24 mouse cellular contexts compared by ENCODE assay signal in the genomic region with DNA sequence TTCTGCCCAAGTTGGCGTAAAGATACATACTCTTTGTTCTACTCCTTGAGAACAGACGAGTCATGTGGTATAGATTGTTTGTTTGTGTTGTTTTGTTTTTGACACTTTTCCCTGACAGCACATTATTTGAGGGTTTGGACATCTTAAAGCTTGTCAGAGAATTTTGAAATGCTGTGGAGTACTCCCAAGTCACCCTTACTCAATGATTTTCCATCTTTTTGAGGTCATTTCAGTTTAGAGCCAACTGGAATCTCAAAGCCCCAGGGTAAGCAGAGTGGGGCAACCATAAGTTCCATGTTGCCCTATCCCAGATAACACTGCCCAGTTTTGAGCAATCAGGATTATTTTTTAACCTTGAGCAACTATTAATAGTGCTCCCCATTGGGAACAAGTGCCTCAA. TPM values are rescaled to one million over a fixed set of nuclear protein-coding genes. Genes with fewer than 3 reads are reported as not detected.
DNase-seq lines count a peak whose midpoint lies in the region; ATAC-seq and TF ChIP-seq lines count a peak whose summit lies in the region.
"Had no signal": no experiment of that assay in that cellular context is flagged by ENCODE, and none has a peak within 500 bp of the region (broad histone marks: within the 10 kb centered on the region; RNA-seq: fewer than 3 reads in every experiment).

No protein-coding gene starts in this region.

- ATAC-seq in lung, postnatal 0 days, result peak; percentile 29; the same call in 1 of the 2 replicates
- ATAC-seq: CD4-positive, CD25-positive, alpha-beta regulatory T cell, adult 4 months; forebrain, embryonic 14.5 days; hindbrain, postnatal 0 days had no signal

- H3K4me1 ChIP-seq in heart, adult 2 months (ENCODE audit: control insufficient read depth, insufficient read depth, low read length), result peaks cover 15% of the 10 kb centered on the region
- peaks cover 12% of the 10 kb centered on the region; the same call in 1 of the 2 replicates for H3K4me1 ChIP-seq in lung, postnatal 0 days (ENCODE audit: insufficient read depth, low read depth, low read length)
- H3K4me1 ChIP-seq: hindbrain, embryonic 13.5 days had no signal

- H3K36me3 ChIP-seq in heart, adult 2 months (ENCODE audit: control insufficient read depth, insufficient read depth, low read length), result peaks cover 37% of the 10 kb centered on the region
- no peaks in the 10 kb centered on the region for H3K36me3 ChIP-seq in lung, postnatal 0 days (ENCODE audit: insufficient read depth, low read length)
- H3K36me3 ChIP-seq: embryonic facial prominence, embryonic 10.5 days; forebrain, embryonic 10.5 days; G1E; heart, embryonic 10.5 days; hindbrain, embryonic 13.5 days had no signal

- H3K27ac ChIP-seq in heart, adult 2 months, result peak overlapping the region; percentile 81
- no peak overlapping the region for H3K27ac ChIP-seq in lung, postnatal 0 days (ENCODE audit: low read length)
- H3K27ac ChIP-seq: embryonic facial prominence, embryonic 10.5 days; forebrain, embryonic 10.5 days; heart, embryonic 10.5 days; hindbrain, embryonic 13.5 days; hindbrain, postnatal 0 days had no signal

- H3K9me3 ChIP-seq in lung, postnatal 0 days (ENCODE audit: low read length), result no peaks in the 10 kb centered on the region
- H3K9me3 ChIP-seq: embryonic facial prominence, embryonic 10.5 days; forebrain, embryonic 10.5 days; G1E; heart, embryonic 10.5 days; hindbrain, embryonic 13.5 days had no signal

- H3K9ac ChIP-seq in heart, adult 2 months (ENCODE audit: low read depth, low read length), result no peak overlapping the region
- no peak overlapping the region for H3K9ac ChIP-seq in lung, postnatal 0 days (replicated peaks; ENCODE audit: low read depth)
- H3K9ac ChIP-seq: hindbrain, embryonic 13.5 days had no signal

- WGBS in heart, adult 2 months, result 52% methylated on average over 2 of the region's 2 CpGs
- 63% methylated on average over 2 of the region's 2 CpGs for WGBS in lung, postnatal 0 days

- H3K27me3 ChIP-seq in heart, adult 2 months (ENCODE audit: control insufficient read depth, insufficient read depth, low read length), result no peaks in the 10 kb centered on the region
- no peaks in the 10 kb centered on the region for H3K27me3 ChIP-seq in lung, postnatal 0 days (replicated peaks; ENCODE audit: insufficient read depth, low read length)

- intact Hi-C loops in heart, adult 2 months (cut with DNase I), result loop anchor here (2.0 kb wide), 1 partner anchor 117 kb away; no protein-coding TSS in a partner anchor
- intact Hi-C loops in heart, postnatal 14 days (cut with DNase I), result loop anchor here (2.0 kb wide), 1 partner anchor 45 kb away; no protein-coding TSS in a partner anchor

- DNase-seq in adrenal gland, postnatal 10 days, result peak; percentile 15
- no peak for DNase-seq in adrenal gland, postnatal 36 days
- no peak for DNase-seq in heart, adult 2 months
- DNase-seq in heart, postnatal 14 days, result no peak
- DNase-seq in lung, postnatal 0 days (ENCODE audit: low spot score), result no peak
- no peak for DNase-seq in lung, postnatal 14 days
- peak; percentile 25 for DNase-seq in skeletal muscle tissue, adult 2 months (ENCODE audit: low read depth, low spot score)
- no peak for DNase-seq in cerebellum, postnatal 14 days
- DNase-seq: B cell, adult 2 months; cerebellum, adult 18-20 months; cerebellum, adult 9-11 months; gastrocnemius, postnatal 10 days; heart, postnatal 10 days; kidney, adult 11 months had no signal

- H3K4me2 ChIP-seq in lung, postnatal 0 days (replicated peaks; ENCODE audit: low read depth, low read length), result 0 out of 2 replicates have a peak overlapping the region, but pooled peaks have one; percentile 12
- H3K4me2 ChIP-seq: hindbrain, embryonic 13.5 days had no signal

- no peak for TF ChIP-seq CTCF in heart, adult 2 months (IDR thresholded peaks at IDR 0.05)
- TF ChIP-seq CTCF in lung, postnatal 0 days (IDR thresholded peaks at IDR 0.05), result no peak

- no peaks in the 10 kb centered on the region for H3K79me2 ChIP-seq in heart, adult 2 months (replicated peaks; ENCODE audit: control insufficient read depth, insufficient read depth, low read length)

- peak overlapping the region; percentile 36 for H3K4me3 ChIP-seq in heart, adult 2 months
- H3K4me3 ChIP-seq in lung, postnatal 0 days (ENCODE audit: low read depth, low read length), result no peak overlapping the region
- H3K4me3 ChIP-seq: embryonic facial prominence, embryonic 10.5 days; erythroblast, embryonic 14.5 days; forebrain, embryonic 10.5 days; heart, embryonic 10.5 days; hindbrain, embryonic 13.5 days had no signal

- no peak for TF ChIP-seq POLR2A in heart, adult 2 months (IDR thresholded peaks at IDR 0.05; ENCODE audit: insufficient read depth, low read depth, low read length)

- TF ChIP-seq EP300 in heart, adult 2 months (IDR thresholded peaks at IDR 0.05; ENCODE audit: insufficient read depth, low read depth, low read length), result no peak
- TF ChIP-seq EP300 in lung, postnatal 0 days (IDR thresholded peaks at IDR 0.05), result no peak

RNA-seq across cellular contexts. Expression of a gene that starts 8.1 kb away (rescaled TPM):
- 100 to 1,000 TPM; 503 to 507 TPM for total RNA-seq in adrenal gland, postnatal 10 days (2021)
- 100 to 1,000 TPM; 109 to 190 TPM for total RNA-seq in adrenal gland, postnatal 36 days (2021)
- 100 to 1,000 TPM; 207 to 212 TPM for total RNA-seq in heart, adult 2 months (2021)
- 483 and 602 TPM in 2 replicates for polyA plus RNA-seq in heart, adult 2 months (2012; rRNA removed)
- total RNA-seq in heart, postnatal 14 days (2021), result 100 to 1,000 TPM; 415 to 448 TPM
- polyA plus RNA-seq in lung, postnatal 0 days (2015; fragmentation: Nextera tagmentation; extraction: Ambion mirVana), result 1,087 and 1,202 TPM in 2 replicates
- total RNA-seq: G1E; hematopoietic stem cell, adult 5-6 weeks had no signal
- polyA plus RNA-seq: CD4-positive, CD25-positive, alpha-beta regulatory T cell, adult 4 months; erythroblast, embryonic 14.5 days; G1E had no signal

RNA-seq across cellular contexts. Expression of a gene that starts 33.3 kb away (rescaled TPM):
- 10 to 100 TPM; 53.3 to 63.3 TPM for total RNA-seq in adrenal gland, postnatal 10 days (2021)
- total RNA-seq in adrenal gland, postnatal 36 days (2021), result 10 to 100 TPM; 32.6 to 46.0 TPM
- total RNA-seq in heart, adult 2 months (2021), result 10 to 100 TPM; 40.7 to 44.8 TPM
- 54.2 and 69.5 TPM in 2 replicates for polyA plus RNA-seq in heart, adult 2 months (2012; rRNA removed)
- 10 to 100 TPM; 64.8 to 66.2 TPM for total RNA-seq in heart, postnatal 14 days (2021)
- 318 and 355 TPM in 2 replicates for polyA plus RNA-seq in lung, postnatal 0 days (2015; fragmentation: Nextera tagmentation; extraction: Ambion mirVana)
- polyA plus RNA-seq: erythroblast, embryonic 14.5 days; G1E had no signal

Comparison
In these comparisons a context has a peak if more than half of its experiments do, and no peak if none do; other contexts are left out.
1. DNase-seq: peak in adrenal gland, postnatal 10 days (single experiment) and skeletal muscle tissue, adult 2 months (single experiment); none in adrenal gland, postnatal 36 days (0 of 2), heart, adult 2 months (0 of 2), heart, postnatal 14 days (0 of 2), lung, postnatal 0 days (single experiment), lung, postnatal 14 days (single experiment) and cerebellum, postnatal 14 days (0 of 2).